ENCODE assay signal across 11 mouse cellular contexts in the genomic region with DNA sequence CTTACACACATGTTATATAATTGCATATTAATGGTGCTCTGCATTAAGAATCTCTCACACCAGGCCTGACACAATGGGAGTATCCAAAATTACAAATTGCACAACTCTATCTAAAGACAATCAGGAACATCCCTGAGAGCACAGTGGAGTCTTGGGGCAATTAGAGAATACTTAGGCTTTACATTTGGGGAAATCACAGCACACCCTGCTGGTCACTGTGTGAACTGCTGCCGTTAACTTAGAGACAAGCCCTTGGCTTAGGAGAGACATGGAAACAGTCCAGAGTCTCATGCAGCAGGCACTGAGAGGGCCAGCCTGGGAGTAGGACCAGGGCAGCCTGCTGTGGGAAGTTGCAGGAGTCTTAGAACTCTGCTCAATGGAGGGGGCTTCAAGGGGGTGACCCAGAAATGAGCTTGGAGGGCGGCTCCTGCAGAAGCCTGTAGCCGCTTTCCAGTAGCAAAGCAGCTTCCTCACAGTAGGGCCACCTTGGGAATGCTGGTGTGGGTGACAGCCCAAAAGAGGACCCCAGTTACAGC. TPM values are rescaled to one million over a fixed set of nuclear protein-coding genes. Genes with fewer than 3 reads are reported as not detected.
DNase-seq lines count a peak whose midpoint lies in the region; ATAC-seq and TF ChIP-seq lines count a peak whose summit lies in the region.
"Had no signal": no experiment of that assay in that cellular context is flagged by ENCODE, and none has a peak within 500 bp of the region (broad histone marks: within the 10 kb centered on the region; RNA-seq: fewer than 3 reads in every experiment).

No protein-coding gene starts in this region.

- TF ChIP-seq POLR2A in testis, adult 2 months (IDR thresholded peaks at IDR 0.05; ENCODE audit: control insufficient read depth, low read depth, low read length) = no peak
- no peak for TF ChIP-seq POLR2A in thymus, adult 2 months (IDR thresholded peaks at IDR 0.05; ENCODE audit: control insufficient read depth, extremely low read depth, insufficient read depth, low read length, poor library complexity)

- 62% methylated on average over 3 of the region's 3 CpGs for WGBS in lung, embryonic 14.5 days
- 63% methylated on average over 3 of the region's 3 CpGs for WGBS in thymus, adult 2 months

- H3K4me3 ChIP-seq in testis, adult 2 months (ENCODE audit: control insufficient read depth, low read depth, low read length) = no peak overlapping the region
- no peak overlapping the region for H3K4me3 ChIP-seq in lung, embryonic 14.5 days (ENCODE audit: low read depth, low read length)
- H3K4me3 ChIP-seq in thymus, adult 2 months (ENCODE audit: control insufficient read depth, insufficient read depth, low read length) = no peak overlapping the region
- H3K4me3 ChIP-seq: embryonic facial prominence, embryonic 12.5 days; limb, embryonic 15.5 days had no signal

- peak; percentile 85 for DNase-seq in heart, adult 11 months
- no peak for DNase-seq in heart, adult 9 months (ENCODE audit: low spot score in 2 of 2)
- DNase-seq in testis, postnatal 14 days (ENCODE audit: low spot score) = no peak
- peak; percentile 20 for DNase-seq in c-Kit-positive CD71-positive TER-119-negative erythroid progenitor cells, embryonic 14.5 days (ENCODE audit: low read depth)
- peak; percentile 58 for DNase-seq in gonadal fat pad, adult 2 months (ENCODE audit: low read depth)
- DNase-seq in lung, embryonic 14.5 days = peak; percentile 59
- peak; percentile 47 for DNase-seq in thymus, adult 2 months

- H3K27ac ChIP-seq in testis, adult 2 months (ENCODE audit: control insufficient read depth, insufficient read depth, low read depth, low read length) = no peak overlapping the region
- no peak overlapping the region for H3K27ac ChIP-seq in lung, embryonic 14.5 days (ENCODE audit: low read depth)
- no peak overlapping the region for H3K27ac ChIP-seq in thymus, adult 2 months (ENCODE audit: control insufficient read depth, insufficient read depth, low read length)
- H3K27ac ChIP-seq: embryonic facial prominence, embryonic 12.5 days; limb, embryonic 15.5 days had no signal

- TF ChIP-seq CTCF in testis, adult 2 months (IDR thresholded peaks at IDR 0.05; ENCODE audit: control insufficient read depth, insufficient read depth, insufficient replicate concordance, low read depth, low read length) = peak; percentile 50; the same call in 1 of the 2 replicates
- peak; percentile 74 for TF ChIP-seq CTCF in lung, embryonic 14.5 days (IDR thresholded peaks at IDR 0.05; ENCODE audit: low read depth)
- 0 out of 2 replicates have a peak, but pooled peaks have one; percentile 51 for TF ChIP-seq CTCF in thymus, adult 2 months (IDR thresholded peaks at IDR 0.05; ENCODE audit: borderline replicate concordance, control insufficient read depth, extremely low read depth, insufficient read depth, low read length, poor library complexity)

- no peak for ATAC-seq in lung, embryonic 14.5 days (ENCODE audit: insufficient read depth)

- peaks cover 5% of the 10 kb centered on the region; the same call in 1 of the 2 replicates for H3K9me3 ChIP-seq in lung, embryonic 14.5 days (ENCODE audit: low read depth, low read length)
- H3K9me3 ChIP-seq: limb, embryonic 15.5 days had no signal

- no peaks in the 10 kb centered on the region for H3K27me3 ChIP-seq in testis, adult 2 months (ENCODE audit: control insufficient read depth, insufficient read depth, low read length)
- H3K27me3 ChIP-seq in lung, embryonic 14.5 days (ENCODE audit: insufficient read depth, low read length) = no peaks in the 10 kb centered on the region
- H3K27me3 ChIP-seq in thymus, adult 2 months (ENCODE audit: control insufficient read depth, insufficient read depth, low read length) = no peaks in the 10 kb centered on the region
- H3K27me3 ChIP-seq: embryonic facial prominence, embryonic 12.5 days; limb, embryonic 15.5 days had no signal

- no peaks in the 10 kb centered on the region for H3K36me3 ChIP-seq in testis, adult 2 months (ENCODE audit: control insufficient read depth, insufficient read depth, low read length)
- H3K36me3 ChIP-seq in lung, embryonic 14.5 days (ENCODE audit: insufficient read depth) = no peaks in the 10 kb centered on the region
- no peaks in the 10 kb centered on the region for H3K36me3 ChIP-seq in thymus, adult 2 months (ENCODE audit: control insufficient read depth, insufficient read depth, low read length)
- H3K36me3 ChIP-seq: embryonic facial prominence, embryonic 12.5 days; limb, embryonic 15.5 days had no signal

- H3K4me1 ChIP-seq in testis, adult 2 months (ENCODE audit: control insufficient read depth, insufficient read depth, low read length) = no peaks in the 10 kb centered on the region
- H3K4me1 ChIP-seq in lung, embryonic 14.5 days (ENCODE audit: insufficient read depth) = no peaks in the 10 kb centered on the region
- no peaks in the 10 kb centered on the region for H3K4me1 ChIP-seq in thymus, adult 2 months (replicated peaks; ENCODE audit: control insufficient read depth, insufficient read depth, low read length)
- H3K4me1 ChIP-seq: embryonic facial prominence, embryonic 12.5 days had no signal

- no peak overlapping the region for H3K9ac ChIP-seq in lung, embryonic 14.5 days
- H3K9ac ChIP-seq: embryonic facial prominence, embryonic 12.5 days; limb, embryonic 15.5 days had no signal

- H3K4me2 ChIP-seq in lung, embryonic 14.5 days = no peak overlapping the region
- H3K4me2 ChIP-seq: embryonic facial prominence, embryonic 12.5 days; limb, embryonic 15.5 days had no signal

RNA-seq across cellular contexts. Expression of a gene that starts 2.5 kb away (rescaled TPM):
- not detected in 2 replicates for polyA plus RNA-seq in testis, adult 2 months (2012; rRNA removed)
- polyA plus RNA-seq in gonadal fat pad, adult 2 months (2012; rRNA removed) = 0.08 TPM in 1 of 2 replicates, not detected in the other
- polyA plus RNA-seq in lung, embryonic 14.5 days (2014; fragmentation: Nextera tagmentation; extraction: Ambion mirVana) = not detected in 2 replicates
- polyA plus RNA-seq in thymus, adult 2 months (2012; rRNA removed) = 0.51 and 1.1 TPM in 2 replicates
- polyA plus RNA-seq: embryonic facial prominence, embryonic 12.5 days had no signal

RNA-seq across cellular contexts. Expression of a gene that starts 11.6 kb away (rescaled TPM):
- 0.06 TPM in 1 of 2 replicates, not detected in the other for polyA plus RNA-seq in testis, adult 2 months (2012; rRNA removed)
- not detected in 2 replicates for polyA plus RNA-seq in gonadal fat pad, adult 2 months (2012; rRNA removed)
- polyA plus RNA-seq in lung, embryonic 14.5 days (2014; fragmentation: Nextera tagmentation; extraction: Ambion mirVana) = not detected in 2 replicates
- 0.28 and 0.73 TPM in 2 replicates for polyA plus RNA-seq in thymus, adult 2 months (2012; rRNA removed)
- polyA plus RNA-seq: embryonic facial prominence, embryonic 12.5 days; limb, embryonic 15.5 days; stomach, embryonic 14.5 days had no signal

RNA-seq across cellular contexts. Expression of a gene that starts 37.4 kb away (rescaled TPM):
- 0.09 and 0.32 TPM in 2 replicates for polyA plus RNA-seq in testis, adult 2 months (2012; rRNA removed)
- 2.7 and 4.1 TPM in 2 replicates for polyA plus RNA-seq in gonadal fat pad, adult 2 months (2012; rRNA removed)
- polyA plus RNA-seq in lung, embryonic 14.5 days (2014; fragmentation: Nextera tagmentation; extraction: Ambion mirVana) = 0.32 and 0.68 TPM in 2 replicates
- 6.3 and 7.7 TPM in 2 replicates for polyA plus RNA-seq in thymus, adult 2 months (2012; rRNA removed)

RNA-seq across cellular contexts. Expression of a gene that starts 37.7 kb away (rescaled TPM):
- 0.24 TPM in 1 of 2 replicates, not detected in the other for polyA plus RNA-seq in testis, adult 2 months (2012; rRNA removed)
- polyA plus RNA-seq in gonadal fat pad, adult 2 months (2012; rRNA removed) = 1.4 and 3.0 TPM in 2 replicates
- polyA plus RNA-seq in lung, embryonic 14.5 days (2014; fragmentation: Nextera tagmentation; extraction: Ambion mirVana) = 0.20 TPM in 1 of 2 replicates, not detected in the other
- 9.0 and 10.2 TPM in 2 replicates for polyA plus RNA-seq in thymus, adult 2 months (2012; rRNA removed)

RNA-seq across cellular contexts. Expression of a gene that starts 54.3 kb away (rescaled TPM):
- 0.07 TPM in 1 of 2 replicates, not detected in the other for polyA plus RNA-seq in testis, adult 2 months (2012; rRNA removed)
- polyA plus RNA-seq in gonadal fat pad, adult 2 months (2012; rRNA removed) = not detected in 2 replicates
- not detected in 2 replicates for polyA plus RNA-seq in lung, embryonic 14.5 days (2014; fragmentation: Nextera tagmentation; extraction: Ambion mirVana)
- 0.52 and 0.74 TPM in 2 replicates for polyA plus RNA-seq in thymus, adult 2 months (2012; rRNA removed)
- polyA plus RNA-seq: embryonic facial prominence, embryonic 12.5 days; limb, embryonic 15.5 days; stomach, embryonic 14.5 days had no signal

Comparison
In these comparisons a context has a peak if more than half of its experiments do, and no peak if none do; other contexts are left out.
1. DNase-seq: peak in heart, adult 11 months (single experiment), c-Kit-positive CD71-positive TER-119-negative erythroid progenitor cells, embryonic 14.5 days (single experiment), gonadal fat pad, adult 2 months (single experiment), lung, embryonic 14.5 days (single experiment) and thymus, adult 2 months (single experiment); none in heart, adult 9 months (0 of 2) and testis, postnatal 14 days (single experiment).
2. Peak in every context shown above with its lines, with median percentiles within 50 percentile points of each other: CTCF ChIP-seq.